Mouse (Mus musculus) neural tube, embryonic 10.5 days (tissue): ENCODE results near the gene Clic5.
A peak's percentile ranks its signal among the peaks of the same experiment; 100 is the strongest.

Experiments used
- DNase-seq: peaks from one replicate; pipeline ENCODE4 v3.0.0-alpha.2; 2017; ENCODE audit warnings: low spot score; ENCODE audit errors: extremely low spot score

Clic5 gene

GRCm38 (mm10) chr17:44261594-44262202 lies 73.3 kb downstream of the Clic5 start:
- peak; percentile 72 for DNase-seq

- no peak for DNase-seq
Measured at GRCm38 (mm10) chr17:44270043-44270442, 81.7 kb downstream of the Clic5 start.

GRCm38 (mm10) chr17:44271426-44271825 lies 83.0 kb downstream of the Clic5 start:
- DNase-seq: no peak

- no peak for DNase-seq
Measured at GRCm38 (mm10) chr17:44274804-44275203, 86.4 kb downstream of the Clic5 start.

GRCm38 (mm10) chr17:44288320-44288719 lies 99.9 kb downstream of the Clic5 start:
- no peak for DNase-seq

GRCm38 (mm10) chr17:44297221-44297620 lies 108.8 kb downstream of the Clic5 start:
- no peak for DNase-seq

- DNase-seq: peak; percentile 33
Measured at GRCm38 (mm10) chr17:44300236-44300635, 111.9 kb downstream of the Clic5 start.

GRCm38 (mm10) chr17:44300723-44301122 lies 112.3 kb downstream of the Clic5 start:
- DNase-seq: no peak

- no peak for DNase-seq
Measured at GRCm38 (mm10) chr17:44301224-44301811, 112.9 kb downstream of the Clic5 start.

- DNase-seq: no peak
Measured at GRCm38 (mm10) chr17:44304076-44304475, 115.7 kb downstream of the Clic5 start.

GRCm38 (mm10) chr17:44309914-44310622 lies 121.7 kb downstream of the Clic5 start:
- DNase-seq: no peak

GRCm38 (mm10) chr17:44325314-44325713 lies 136.9 kb downstream of the Clic5 start:
- no peak for DNase-seq

GRCm38 (mm10) chr17:44327279-44328146 lies 139.1 kb downstream of the Clic5 start:
- DNase-seq: no peak

GRCm38 (mm10) chr17:44328147-44328482 lies 139.7 kb downstream of the Clic5 start:
- DNase-seq: no peak
